Mouse (Mus musculus): ENCODE results near the gene Tbkbp1.
A peak's percentile ranks its signal among the peaks of the same experiment; 100 is the strongest.

DNA sequence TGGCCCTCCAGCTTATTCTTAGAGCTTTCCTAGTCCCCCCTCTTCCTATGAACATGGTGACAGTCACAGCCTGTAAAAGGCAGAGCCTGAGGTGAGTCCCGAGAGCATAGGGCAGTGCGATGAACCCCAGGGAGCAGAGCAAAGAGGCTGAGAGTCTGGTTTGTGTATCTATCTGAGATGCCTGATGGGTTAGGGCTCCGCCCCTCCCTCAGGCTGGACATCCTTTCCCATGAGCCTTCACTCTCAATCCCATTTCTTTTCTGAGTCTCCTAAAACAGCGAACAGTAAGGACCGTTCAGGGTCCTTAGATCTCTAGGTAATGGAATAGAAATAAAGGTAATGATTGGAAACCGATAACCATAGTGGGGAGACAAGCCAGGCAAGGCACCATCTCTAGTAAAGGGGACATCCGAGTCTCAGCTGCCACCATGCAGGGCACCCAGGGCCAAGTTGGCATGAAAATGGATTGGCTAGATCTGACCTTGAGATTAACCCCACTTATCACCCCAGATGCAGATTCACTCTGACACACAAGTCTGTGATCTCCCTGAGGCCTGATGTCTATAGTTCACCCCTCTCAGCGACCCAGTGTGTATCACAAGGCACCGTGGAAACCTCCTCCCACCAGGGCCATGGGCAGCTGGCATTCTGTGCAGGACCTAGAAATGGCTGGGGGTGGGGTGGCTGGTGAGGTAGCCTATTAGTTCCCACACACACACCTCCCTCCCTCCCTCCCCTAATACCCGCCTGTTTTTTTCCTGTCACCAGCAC is 26.8 kb downstream of the Tbkbp1 start:
- TF ChIP-seq MAX (IDR thresholded peaks at IDR 0.05; ENCODE audit: low read length) (no peak), EP300 (IDR thresholded peaks at IDR 0.05; ENCODE audit: low read length) (no peak), POLR2A (IDR thresholded peaks at IDR 0.05; ENCODE audit: low read depth, low read length) (0 out of 2 replicates have a peak, but pooled peaks have one; percentile 18), GABPA (IDR thresholded peaks at IDR 0.05; ENCODE audit: insufficient replicate concordance, low read depth, low read length) (no peak), CTCF (conservative IDR thresholded peaks at IDR 0.05 in 1 of 2, IDR thresholded peaks at IDR 0.05 in 1 of 2; ENCODE audit: low read depth in 2 of 2, low read length in 2 of 2) (no peak), NRF1 (IDR thresholded peaks at IDR 0.05; ENCODE audit: low read depth, low read length) (no peak)

Measured in CH12.LX (cell line).